Mouse (Mus musculus) ES-Bruce4 (cell line): ENCODE data around the gene Mark1.

Experiments used
- CTCF ChIP-seq: IDR thresholded peaks from one replicate; pipeline ENCODE4 v1.8.1; 2011; ENCODE audit warnings: low read depth, low read length
- EP300 ChIP-seq: IDR thresholded peaks from 2 replicates; pipeline ENCODE4 v1.6.1; 2011; ENCODE audit warnings: low read depth, low read length; ENCODE audit not compliant: insufficient read depth
- POLR2A ChIP-seq: IDR thresholded peaks from one replicate; pipeline ENCODE4 v1.8.1; 2011; ENCODE audit warnings: low read length; ENCODE audit not compliant: insufficient read depth

DNA sequence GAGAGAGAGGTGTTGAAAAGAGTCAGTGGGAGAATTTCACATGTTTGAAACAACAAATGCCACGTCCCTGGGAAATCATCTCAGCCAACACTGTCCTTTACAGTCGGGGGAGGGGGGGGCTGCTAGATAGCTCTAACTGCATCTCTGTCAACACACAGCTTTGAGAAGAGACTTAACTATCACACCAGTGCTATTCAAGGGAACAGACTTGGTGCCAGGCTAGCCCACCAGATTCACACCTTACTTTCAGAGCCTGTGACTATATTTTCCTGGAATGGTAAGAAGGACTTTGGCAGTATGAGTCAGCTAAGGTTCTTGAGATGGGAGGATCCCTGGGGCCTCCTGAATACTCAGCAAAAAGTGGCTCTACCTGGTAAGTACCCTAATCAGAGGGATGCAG, 122.1 kb downstream of the Mark1 start:
- no peak for TF ChIP-seq POLR2A
- TF ChIP-seq CTCF, result no peak
- TF ChIP-seq EP300, result no peak
